Mouse (Mus musculus): ENCODE measurements at regions not wholly inside any gene's neighbourhood (a gene's known extent, or its start where the extent isn't known, plus 50 kb on each side); places are given as distances from the start of the nearest gene placed in this dataset.

- H3K9me3 ChIP-seq = peaks cover 5% of the 10 kb centered on the region; the same call in 1 of the 2 replicates
- H3K36me3 ChIP-seq = no peaks in the 10 kb centered on the region
- no peaks in the 10 kb centered on the region for H3K4me1 ChIP-seq (replicated peaks)
- ATAC-seq (ENCODE audit: insufficient number of reproducible peaks, insufficient read depth, low FRiP score, low TSS enrichment, low read depth) = no peak
- 90% methylated on average over 2 of the region's 2 CpGs for WGBS
- no peak overlapping the region for H3K27ac ChIP-seq
- H3K4me3 ChIP-seq (replicated peaks) = no peak overlapping the region
- H3K4me2 ChIP-seq = no peak overlapping the region
- H3K27me3 ChIP-seq = no peaks in the 10 kb centered on the region
- H3K9ac ChIP-seq (replicated peaks) = no peak overlapping the region
Measured at GRCm38 (mm10) chr1:89374271-89374670, 80.3 kb upstream of the Agap1 start.

GRCm38 (mm10) chr1:89382021-89382420, 72.6 kb upstream of the Agap1 start:
- Histone ChIP-seq H3K4me3 (replicated peaks) (no peak overlapping the region), H3K36me3 (no peaks in the 10 kb centered on the region), H3K9me3 (peaks cover 5% of the 10 kb centered on the region; the same call in 1 of the 2 replicates), H3K9ac (replicated peaks) (no peak overlapping the region), H3K4me1 (replicated peaks) (no peaks in the 10 kb centered on the region), H3K27me3 (no peaks in the 10 kb centered on the region; the same call in 1 of the 2 replicates), H3K4me2 (no peak overlapping the region), H3K27ac (no peak overlapping the region)
- WGBS = 82% methylated on average over 6 of the region's 6 CpGs
- ATAC-seq (ENCODE audit: insufficient number of reproducible peaks, insufficient read depth, low FRiP score, low TSS enrichment, low read depth) = no peak

- no peak overlapping the region for H3K4me3 ChIP-seq (replicated peaks)
- no peak overlapping the region for H3K4me2 ChIP-seq
- no peaks in the 10 kb centered on the region for H3K4me1 ChIP-seq (replicated peaks)
- no peak for ATAC-seq (ENCODE audit: insufficient number of reproducible peaks, insufficient read depth, low FRiP score, low TSS enrichment, low read depth)
- H3K9me3 ChIP-seq = no peaks in the 10 kb centered on the region
- 76% methylated on average over 6 of the region's 6 CpGs for WGBS
- H3K27me3 ChIP-seq = peaks cover 3% of the 10 kb centered on the region; the same call in 1 of the 2 replicates
- no peak overlapping the region for H3K27ac ChIP-seq
- no peaks in the 10 kb centered on the region for H3K36me3 ChIP-seq
- no peak overlapping the region for H3K9ac ChIP-seq (replicated peaks)
Measured at GRCm38 (mm10) chr1:89385111-89385510, 69.5 kb upstream of the Agap1 start.

- 82% methylated on average over 4 of the region's 4 CpGs for WGBS
- ATAC-seq (ENCODE audit: insufficient number of reproducible peaks, insufficient read depth, low FRiP score, low TSS enrichment, low read depth) = no peak
- H3K4me3 ChIP-seq (replicated peaks) = no peak overlapping the region
- H3K27me3 ChIP-seq = no peaks in the 10 kb centered on the region
- no peak overlapping the region for H3K27ac ChIP-seq
- H3K9ac ChIP-seq (replicated peaks) = no peak overlapping the region
- no peaks in the 10 kb centered on the region for H3K36me3 ChIP-seq
- no peaks in the 10 kb centered on the region for H3K9me3 ChIP-seq
- H3K4me1 ChIP-seq (replicated peaks) = 0 out of 2 replicates have a peak, but pooled peaks cover 4% of the 10 kb centered on the region
- H3K4me2 ChIP-seq = no peak overlapping the region
Measured at GRCm38 (mm10) chr1:89392711-89393110, 61.9 kb upstream of the Agap1 start.

GRCm38 (mm10) chr1:89394471-89394870, 60.1 kb upstream of the Agap1 start:
- Histone ChIP-seq H3K4me2 (no peak overlapping the region), H3K9me3 (no peaks in the 10 kb centered on the region), H3K27ac (no peak overlapping the region), H3K4me1 (replicated peaks) (0 out of 2 replicates have a peak, but pooled peaks cover 4% of the 10 kb centered on the region), H3K4me3 (replicated peaks) (no peak overlapping the region), H3K27me3 (no peaks in the 10 kb centered on the region), H3K9ac (replicated peaks) (no peak overlapping the region), H3K36me3 (no peaks in the 10 kb centered on the region)
- 34% methylated on average over 7 of the region's 7 CpGs for WGBS
- no peak for ATAC-seq (ENCODE audit: insufficient number of reproducible peaks, insufficient read depth, low FRiP score, low TSS enrichment, low read depth)

GRCm38 (mm10) chr1:89400734-89401202, 53.8 kb upstream of the Agap1 start:
- no peak overlapping the region for H3K9ac ChIP-seq (replicated peaks)
- no peaks in the 10 kb centered on the region for H3K9me3 ChIP-seq
- no peaks in the 10 kb centered on the region for H3K4me1 ChIP-seq (replicated peaks)
- no peak overlapping the region for H3K4me2 ChIP-seq
- no peak overlapping the region for H3K27ac ChIP-seq
- no peaks in the 10 kb centered on the region for H3K27me3 ChIP-seq
- H3K4me3 ChIP-seq (replicated peaks) = no peak overlapping the region
- WGBS = 64% methylated on average over 10 of the region's 10 CpGs
- H3K36me3 ChIP-seq = no peaks in the 10 kb centered on the region
- no peak for ATAC-seq (ENCODE audit: insufficient number of reproducible peaks, insufficient read depth, low FRiP score, low TSS enrichment, low read depth)

DNA sequence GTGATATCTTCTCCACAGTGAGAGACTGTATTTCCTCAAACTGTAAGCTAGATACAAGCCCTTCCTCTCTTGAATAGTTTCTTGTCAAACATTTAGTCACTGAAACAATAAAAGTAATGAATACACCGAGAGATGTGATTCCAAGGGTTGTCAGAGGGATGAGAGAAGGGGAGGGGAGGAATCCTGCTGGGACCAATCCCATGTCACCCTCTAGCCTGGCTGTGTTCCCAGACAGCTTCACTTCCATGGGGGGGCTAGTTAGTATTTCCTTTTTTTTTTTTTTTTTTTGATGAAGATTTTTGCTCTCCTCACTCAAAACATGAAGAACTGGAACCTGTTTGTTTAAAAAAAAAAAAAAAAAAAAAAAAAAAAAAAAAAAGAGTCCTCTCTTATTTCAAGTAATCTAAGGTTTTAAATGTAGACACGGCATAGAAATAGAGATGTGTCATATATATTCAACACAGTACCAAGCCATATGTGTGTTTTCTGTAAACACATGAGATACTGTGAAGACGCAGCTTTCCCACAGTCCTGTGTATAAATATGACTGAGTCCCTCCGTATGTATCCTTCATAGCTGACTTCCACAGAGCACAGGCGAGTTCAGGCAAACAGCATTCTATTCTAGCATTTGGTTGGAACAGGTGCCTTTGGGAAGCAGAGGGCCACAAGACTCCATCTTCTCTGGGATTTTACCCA, 51.9 kb upstream of the Agap1 start:
- H3K27me3 ChIP-seq = no peaks in the 10 kb centered on the region
- no peak overlapping the region for H3K4me2 ChIP-seq
- H3K4me3 ChIP-seq (replicated peaks) = no peak overlapping the region
- H3K27ac ChIP-seq = no peak overlapping the region
- no peak for ATAC-seq (ENCODE audit: insufficient number of reproducible peaks, insufficient read depth, low FRiP score, low TSS enrichment, low read depth)
- H3K9ac ChIP-seq (replicated peaks) = no peak overlapping the region
- H3K9me3 ChIP-seq = no peaks in the 10 kb centered on the region
- H3K36me3 ChIP-seq = no peaks in the 10 kb centered on the region
- H3K4me1 ChIP-seq (replicated peaks) = no peaks in the 10 kb centered on the region
- WGBS = 82% methylated on average over 5 of the region's 5 CpGs

- no peak for ATAC-seq (ENCODE audit: insufficient number of reproducible peaks, insufficient read depth, low FRiP score, low TSS enrichment, low read depth)
- no peak overlapping the region for H3K4me3 ChIP-seq (replicated peaks)
- no peaks in the 10 kb centered on the region for H3K9me3 ChIP-seq
- H3K27me3 ChIP-seq = no peaks in the 10 kb centered on the region
- H3K4me1 ChIP-seq (replicated peaks) = no peaks in the 10 kb centered on the region
- no peaks in the 10 kb centered on the region for H3K36me3 ChIP-seq
- no peak overlapping the region for H3K9ac ChIP-seq (replicated peaks)
- WGBS = 43% methylated on average over 7 of the region's 7 CpGs
- no peak overlapping the region for H3K4me2 ChIP-seq
- H3K27ac ChIP-seq = no peak overlapping the region
Measured at GRCm38 (mm10) chr1:89403551-89404050, 51.0 kb upstream of the Agap1 start.

Measured in limb, embryonic 12.5 days (tissue).